Mouse (Mus musculus) urinary bladder, postnatal 36 days (tissue): ENCODE data around the gene Myb.
"Not testable (repeated sequence)": the region's sequence is repeated elsewhere in the genome, so short reads cannot be mapped to it uniquely, and the experiment has no call there.

Experiments
- DNase-seq, 2 experiments: peaks; one replicate each; pipeline ENCODE4 v3.0.0; 2022; ENCODE audit warnings: low spot score in 2 of 2, mixed read lengths in 1 of 2

The Myb gene

DNA sequence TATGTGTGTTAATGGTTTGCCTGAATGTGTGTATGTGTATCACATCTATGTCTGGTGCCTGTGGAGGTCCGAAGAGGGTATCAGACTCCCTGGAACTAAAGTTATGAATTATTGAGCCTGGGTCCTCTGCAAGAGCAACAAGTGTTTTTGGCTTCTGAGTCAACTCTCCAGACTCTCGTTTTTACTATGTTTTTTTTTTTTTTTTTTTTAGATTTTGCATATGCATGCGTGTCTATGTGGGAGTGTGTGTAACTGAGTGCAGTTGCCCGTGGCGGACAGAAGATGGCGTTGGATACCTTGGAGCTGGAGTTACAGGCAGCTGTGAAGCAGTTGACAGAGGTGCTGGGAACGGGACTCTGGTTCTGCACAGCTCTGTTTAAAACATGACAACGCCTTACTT lies 7.7 kb upstream of the Myb start:
- no peak for DNase-seq

DNA sequence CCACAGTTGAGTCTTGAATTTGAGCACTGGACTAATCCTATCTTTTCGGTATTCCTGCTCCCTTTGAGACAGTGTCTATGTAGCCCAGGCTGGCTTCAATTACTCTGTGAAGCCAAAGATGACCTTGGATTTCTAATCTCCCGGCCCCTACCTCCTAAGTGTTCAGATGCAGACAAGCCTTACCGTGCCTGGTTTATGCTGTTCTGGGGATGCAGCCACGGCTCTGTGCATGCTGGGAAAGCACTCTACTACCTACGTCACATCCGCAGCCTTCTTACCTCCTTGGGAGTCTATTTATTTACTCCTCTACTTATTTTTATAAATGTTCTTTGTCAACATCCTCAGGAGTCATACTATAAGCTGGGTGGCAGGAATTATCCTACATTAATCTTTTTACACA lies 7.1 kb upstream of the Myb start:
- DNase-seq, result no peak

- DNase-seq, result no peak
Measured at GRCm38 (mm10) chr10:21167165-21167564, 6.4 kb upstream of the Myb start.

DNA sequence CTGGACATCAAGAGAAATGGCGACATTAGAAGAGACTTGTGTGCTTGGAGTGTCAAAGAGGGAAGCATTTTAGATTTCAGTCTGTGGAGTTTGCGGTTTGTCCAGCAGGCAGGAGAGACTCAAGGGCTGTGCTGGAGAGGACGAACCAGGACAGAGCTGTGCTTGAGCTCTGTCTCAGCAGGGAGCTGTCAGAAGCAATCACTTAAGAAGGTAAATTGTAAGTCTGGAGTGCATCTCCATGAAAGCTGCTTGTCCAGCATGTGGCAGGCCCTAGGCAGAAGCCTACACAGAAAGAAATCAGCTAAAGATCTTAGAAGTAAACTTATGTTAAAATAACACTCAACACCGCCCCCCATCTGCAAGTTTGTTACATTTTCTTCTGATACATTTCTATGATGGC lies 4.6 kb upstream of the Myb start:
- no peak for DNase-seq

GRCm38 (mm10) chr10:21162124-21162523 lies 1.3 kb upstream of the Myb start:
- DNase-seq, result no peak

DNA sequence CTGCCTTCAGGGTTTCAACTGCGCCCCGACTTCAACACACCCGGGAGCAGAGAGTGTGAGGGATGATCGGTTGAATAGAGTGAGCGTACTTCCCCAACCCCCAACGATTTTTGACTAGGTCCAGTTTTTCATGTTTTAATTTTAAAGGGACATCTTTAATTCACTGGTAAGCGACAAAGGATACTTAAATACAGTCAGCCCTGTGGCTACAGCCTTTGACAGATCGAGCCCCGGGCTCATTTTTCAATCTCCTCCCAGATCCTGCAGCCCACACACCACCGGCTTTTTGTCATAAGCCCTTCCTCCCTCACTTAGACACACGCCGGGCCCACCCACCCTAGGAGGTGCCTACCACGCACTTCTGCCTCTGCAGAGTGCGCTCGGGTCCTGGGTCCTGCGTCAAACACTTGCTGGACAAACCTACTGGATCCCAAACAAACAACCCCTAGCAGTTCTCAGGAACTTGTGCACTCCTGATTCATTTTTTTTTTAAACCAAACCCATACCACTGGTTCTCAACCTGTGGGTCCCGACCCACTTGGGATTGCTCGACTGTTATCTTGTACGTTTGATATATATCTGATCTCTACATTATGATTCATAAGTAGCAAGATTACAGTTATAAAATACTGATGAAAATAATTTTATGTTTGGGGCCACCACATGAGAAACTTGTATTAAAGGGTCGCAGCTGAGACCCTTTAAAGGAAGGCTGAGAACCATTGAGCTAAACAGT lies 743 bp upstream of the Myb start:
- DNase-seq, result no peak

GRCm38 (mm10) chr10:21159697-21160394 lies 938 bp downstream of the Myb start:
- no peak for DNase-seq

- peak; percentile 39 to 43 for DNase-seq
Measured at GRCm38 (mm10) chr10:21158918-21159443, 1.8 kb downstream of the Myb start.

GRCm38 (mm10) chr10:21158111-21158917 lies 2.5 kb downstream of the Myb start:
- no peak for DNase-seq

DNA sequence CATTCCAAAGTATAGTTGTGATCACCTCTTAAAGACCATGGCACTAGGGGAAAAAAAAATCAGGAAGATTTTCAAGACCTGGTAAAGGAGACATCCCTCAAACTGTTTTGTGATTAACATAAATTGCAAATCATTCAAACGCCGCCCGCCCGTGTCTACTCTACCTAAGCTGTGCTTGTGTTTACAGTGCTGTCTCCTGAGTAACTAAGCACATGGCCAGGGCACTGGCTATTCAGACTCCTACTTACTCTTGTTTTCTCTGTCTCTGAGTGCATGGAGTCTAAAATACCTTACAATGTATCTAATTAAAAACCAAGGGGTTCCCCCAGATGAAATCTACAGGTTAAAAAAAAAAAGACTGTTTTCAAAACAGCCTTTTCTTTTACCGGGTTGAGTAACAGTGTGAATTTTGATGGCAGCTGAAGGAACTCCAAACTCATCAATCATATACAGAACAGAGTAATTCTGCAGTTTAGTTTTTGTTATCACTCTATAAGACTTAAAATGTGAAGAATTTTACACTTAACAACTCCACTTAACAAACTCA lies 3.8 kb downstream of the Myb start:
- no peak for DNase-seq

- no peak for DNase-seq
Measured at GRCm38 (mm10) chr10:21156416-21156815, 4.4 kb downstream of the Myb start.

- no peak for DNase-seq
Measured at GRCm38 (mm10) chr10:21154927-21155326, 5.9 kb downstream of the Myb start.

- no peak for DNase-seq
Measured at GRCm38 (mm10) chr10:21153433-21153832, 7.4 kb downstream of the Myb start.

DNA sequence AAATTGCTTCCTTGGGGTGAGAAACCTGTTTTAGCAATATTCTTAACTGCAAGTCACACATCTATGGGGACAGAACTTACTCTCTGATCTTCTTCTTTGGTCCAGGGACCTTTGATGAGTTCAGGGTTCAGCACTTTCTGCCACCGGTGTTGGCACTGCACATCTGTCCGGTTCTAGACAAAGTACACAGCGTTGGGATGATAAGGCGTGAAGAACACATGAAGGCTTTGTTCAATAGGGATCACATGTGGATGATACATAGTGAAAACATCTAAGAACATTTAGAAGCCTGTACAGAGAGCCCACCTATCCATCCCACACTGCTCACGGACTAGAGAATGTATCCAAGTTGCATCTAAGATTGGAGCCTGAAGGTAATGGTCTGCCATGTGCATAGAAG lies 8.0 kb downstream of the Myb start:
- DNase-seq, result no peak

DNA sequence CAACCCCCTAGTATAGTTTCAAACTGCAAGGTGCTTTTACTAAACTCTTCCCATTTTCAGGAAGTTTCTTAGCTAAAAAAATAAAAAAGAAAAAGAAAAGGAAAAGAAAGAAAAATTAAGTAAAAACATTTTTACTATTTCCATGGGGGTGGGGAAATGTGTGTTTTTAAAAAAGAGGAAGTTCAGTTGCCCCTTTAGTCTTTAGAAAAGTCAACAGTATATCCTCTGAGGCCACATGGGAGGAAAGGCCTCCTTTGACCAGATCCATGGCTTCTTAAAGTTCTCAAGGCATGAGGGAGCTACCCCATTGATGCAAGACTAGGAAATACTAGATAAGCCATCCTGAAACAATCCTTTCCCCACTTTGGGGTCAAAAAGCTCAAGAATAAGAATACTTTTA lies 9.5 kb downstream of the Myb start:
- DNase-seq, result no peak

GRCm38 (mm10) chr10:21149945-21150344 lies 10.8 kb downstream of the Myb start:
- not testable (repeated sequence) for DNase-seq

- no peak for DNase-seq
Measured at GRCm38 (mm10) chr10:21146719-21147118, 14.1 kb downstream of the Myb start.

GRCm38 (mm10) chr10:21146263-21146662 lies 14.5 kb downstream of the Myb start:
- no peak for DNase-seq

DNA sequence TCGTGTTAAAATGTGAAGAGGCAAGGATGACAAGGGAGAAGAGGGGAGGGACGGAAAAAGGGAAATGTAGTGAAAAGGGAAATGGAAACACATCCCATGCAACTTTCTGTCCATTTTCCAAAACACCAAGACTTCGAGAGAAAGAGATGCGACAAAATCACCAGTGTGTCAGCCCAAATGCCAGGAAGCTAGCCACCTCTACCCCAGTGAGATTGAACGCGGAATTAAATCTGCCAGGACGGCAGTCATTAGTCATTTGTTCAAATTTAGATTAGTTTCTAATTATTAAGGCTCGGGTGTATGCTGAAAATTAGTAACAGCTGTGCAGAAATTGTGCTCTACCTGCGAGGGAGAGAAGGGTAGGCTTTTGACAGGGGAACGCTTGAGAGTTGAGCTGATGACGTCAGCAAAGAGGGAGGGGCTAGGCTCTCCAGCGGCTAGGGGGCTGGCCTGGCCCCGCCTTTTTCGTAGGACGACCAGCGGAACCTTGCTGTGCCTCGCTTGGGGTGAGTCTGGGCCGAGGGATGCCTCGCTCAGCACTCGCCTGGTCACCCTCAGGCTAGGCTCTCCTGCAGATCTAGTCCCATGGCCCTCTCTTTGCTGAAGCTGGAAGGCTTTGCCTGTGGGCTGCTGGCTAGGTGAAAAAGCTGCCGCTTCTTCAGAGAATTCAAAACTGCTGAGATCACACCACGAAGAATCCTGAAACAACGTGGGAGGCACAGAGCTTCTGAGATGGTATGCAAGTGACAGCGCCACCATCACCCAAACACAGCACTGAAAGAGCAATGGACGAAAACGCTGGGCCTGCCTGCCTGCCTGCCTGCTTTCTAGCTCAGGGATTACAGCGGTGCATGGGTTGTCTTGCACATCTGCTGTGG lies 15.9 kb downstream of the Myb start:
- peak in 1 of 2 experiments; percentile 56 for DNase-seq

- no peak for DNase-seq
Measured at GRCm38 (mm10) chr10:21135297-21135696, 25.5 kb downstream of the Myb start.

GRCm38 (mm10) chr10:21130901-21131493 lies 29.8 kb downstream of the Myb start:
- DNase-seq, result no peak
